Mouse (Mus musculus) ES-E14 (cell line): ENCODE results near the gene Fam83e. TPM values are rescaled to one million over a fixed set of nuclear protein-coding genes. Genes with fewer than 3 reads are reported as not detected.
A peak's percentile ranks its signal among the peaks of the same experiment; 100 is the strongest.

ENCODE experiments used
- DNase-seq: peaks from one replicate; pipeline ENCODE4 v3.0.0-alpha.2; 2013; ENCODE audit warnings: low read depth, low spot score
- H3K27ac ChIP-seq: 2 replicates; pipeline ENCODE4 v1.5.1; 2012; ENCODE audit warnings: low read depth, mild to moderate bottlenecking, low read length, moderate library complexity, mixed read lengths; ENCODE audit not compliant: poor library complexity, insufficient read depth, severe bottlenecking
- H3K36me3 ChIP-seq: 2 replicates; pipeline ENCODE4 v1.6.1; 2012; ENCODE audit warnings: mild to moderate bottlenecking, low read length, moderate library complexity, mixed read lengths; ENCODE audit not compliant: control insufficient read depth, poor library complexity, insufficient read depth, severe bottlenecking
- H3K4me1 ChIP-seq, 2 experiments: fragments of 150-350 bp in 1 of 2; sonication (generic) in 1 of 2; 2 replicates each; pipeline ENCODE4 v1.6.1; 2012; ENCODE audit warnings: low read length in 2 of 2, mild to moderate bottlenecking in 1 of 2, mixed read lengths in 1 of 2; ENCODE audit not compliant: control insufficient read depth in 2 of 2, insufficient read depth in 2 of 2, poor library complexity in 1 of 2
- H3K4me3 ChIP-seq, 2 experiments: fragments of 150-350 bp in 1 of 2; sonication (generic) in 1 of 2; 2 replicates each; pipeline ENCODE4 v1.5.1; 2012; ENCODE audit warnings: low read length in 2 of 2, low read depth in 1 of 2, mild to moderate bottlenecking in 1 of 2, mixed read lengths in 1 of 2; ENCODE audit not compliant: insufficient read depth in 1 of 2, poor library complexity in 1 of 2, severe bottlenecking in 1 of 2
- H3K9ac ChIP-seq: 2 replicates; pipeline ENCODE4 v1.6.1; 2012; ENCODE audit warnings: low read depth, mild to moderate bottlenecking, low read length, mixed read lengths; ENCODE audit not compliant: poor library complexity, insufficient read depth, severe bottlenecking
- H3K9me3 ChIP-seq: fragments of 150-350 bp; sonication (generic); 2 replicates; pipeline ENCODE4 v1.6.1; 2012; ENCODE audit warnings: low read depth, mild to moderate bottlenecking, low read length; ENCODE audit not compliant: control insufficient read depth, insufficient read depth
- CHD2 ChIP-seq: IDR thresholded peaks from 2 replicates; pipeline ENCODE4 v1.6.1; 2014; ENCODE audit warnings: mild to moderate bottlenecking, low read depth, low read length, inconsistent platforms
- HCFC1 ChIP-seq: IDR thresholded peaks from 2 replicates; pipeline ENCODE4 v1.6.1; 2012; ENCODE audit warnings: low read length, inconsistent platforms, borderline replicate concordance; ENCODE audit not compliant: insufficient read depth
- MAFK ChIP-seq: IDR thresholded peaks from 2 replicates; pipeline ENCODE4 v1.6.1; 2014; ENCODE audit warnings: mild to moderate bottlenecking, low read depth, low read length, inconsistent platforms; ENCODE audit not compliant: insufficient read depth
- ZC3H11A ChIP-seq: IDR thresholded peaks from 2 replicates; pipeline ENCODE4 v1.6.1; 2012; ENCODE audit warnings: low read depth, mild to moderate bottlenecking, inconsistent platforms, low read length, borderline replicate concordance
- ZNF384 ChIP-seq: IDR thresholded peaks from 2 replicates; pipeline ENCODE4 v1.6.1; 2012; ENCODE audit warnings: low read depth, low read length, inconsistent platforms
- in situ Hi-C, 2 experiments: fragments of 600-800 bp; cut with MboI; formaldehyde crosslinking; loops; one replicate each; pipeline ENCODE4 v1.15.1; 2025; ENCODE audit warnings: low sequenced_read_pairs in 2 of 2, inconsistent platforms in 1 of 2; ENCODE audit not compliant: unreplicated experiment in 2 of 2
- total RNA-seq: library from RNA; depleted of rRNA; stranded (reverse); fragments of 300-350 nt; gene quantifications from 2 replicates; pipeline ENCODE4 v1.2.3, GENCODE M21; 2012; rRNA removed

Fam83e gene
- 6.1 and 6.6 TPM in 2 replicates for total RNA-seq

DNA sequence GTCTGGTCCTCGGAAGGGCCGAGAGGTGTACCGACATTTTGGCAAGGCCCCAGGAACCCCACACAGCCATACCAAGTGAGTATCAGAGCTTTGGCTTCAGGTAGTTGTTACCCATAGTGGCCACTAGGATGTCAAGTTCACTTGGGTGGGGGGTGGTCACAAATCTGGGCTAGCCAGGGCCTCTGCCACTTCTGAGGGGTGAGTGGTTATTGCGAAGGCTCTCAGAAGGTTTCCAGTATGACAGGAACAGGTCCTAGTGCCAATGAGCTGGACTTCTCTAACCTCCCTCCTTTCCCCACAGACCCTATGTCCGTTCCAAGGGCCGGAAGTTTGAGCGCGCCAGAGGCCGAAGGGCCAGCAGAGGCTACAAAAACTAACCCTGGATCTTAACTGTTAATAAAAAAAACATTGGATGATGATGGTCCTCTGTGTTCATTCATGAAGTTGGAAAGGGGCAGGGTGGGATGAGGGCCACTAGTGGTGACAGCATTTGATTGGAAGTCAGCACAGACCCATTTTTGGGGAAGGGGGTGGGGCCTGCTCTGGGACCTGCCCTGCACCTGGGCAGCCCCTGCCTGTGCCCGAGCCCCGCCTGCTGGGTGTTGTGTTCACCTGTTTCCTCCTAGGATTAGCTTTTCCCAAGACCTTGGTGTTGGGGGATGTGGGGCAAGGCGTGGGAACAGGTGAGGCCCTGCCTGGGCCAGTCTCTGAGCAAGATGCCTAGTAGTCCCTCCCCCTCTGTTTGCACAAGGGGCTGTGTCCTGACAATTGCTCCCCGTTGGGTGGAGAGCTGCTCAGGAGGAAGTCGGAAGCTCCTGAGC lies at the start of gene Fam83e:
Gene Fam83e (plus strand): TSS at position 800 of the 821 bp plus-strand sequence.
- peaks cover 0 to 10% of the 10 kb centered on the region in 2 experiments; a peak in 1 of 4 replicates for H3K4me1 ChIP-seq
- peaks cover 64% of the 10 kb centered on the region for H3K36me3 ChIP-seq
- in situ Hi-C loops: no loop called here
- H3K9ac ChIP-seq: peak within 1 kb of the TSS; percentile 98
- H3K9me3 ChIP-seq: no peaks in the 10 kb centered on the region
- H3K27ac ChIP-seq: no peak within 1 kb of the TSS
- H3K4me3 ChIP-seq: peak within 1 kb of the TSS; percentile 88 to 93; a peak in 2 of 4 replicates
- no peak for DNase-seq
- TF ChIP-seq CHD2 (peak; percentile 52; the same call in 1 of the 2 replicates), MAFK (no peak)

DNA sequence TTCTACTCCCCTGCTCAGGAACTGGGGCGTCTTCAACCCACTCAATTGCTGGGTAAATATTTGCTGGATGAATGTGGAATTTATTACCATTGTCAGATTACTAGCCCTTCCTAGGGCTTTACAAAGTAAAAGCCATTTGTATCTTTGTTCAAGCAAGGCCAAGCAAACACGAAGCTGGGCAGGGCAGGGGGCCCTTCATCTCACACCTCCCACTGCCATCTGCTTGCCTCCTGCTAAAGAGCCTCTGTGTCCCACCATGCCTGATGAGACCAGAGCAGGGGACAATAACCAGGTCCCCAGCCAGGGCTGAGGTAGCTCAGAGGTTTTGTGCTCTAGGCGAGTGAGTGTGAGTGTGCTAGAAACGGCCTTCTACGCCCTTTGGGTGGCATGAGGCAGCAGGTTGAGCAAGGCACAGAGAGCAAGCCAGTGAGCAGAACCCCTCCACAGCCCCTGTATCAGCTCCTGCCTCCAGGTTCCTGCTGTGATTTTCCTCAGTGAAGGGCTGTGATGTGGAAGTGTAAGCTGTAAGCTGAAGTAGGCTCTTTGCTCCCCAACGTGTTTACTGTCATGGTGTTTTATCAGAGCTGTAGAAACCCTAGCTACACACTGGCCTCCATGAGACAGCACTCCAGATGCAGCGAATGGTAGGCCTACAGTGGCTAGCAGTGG lies 43.3 kb upstream of the Fam83e start:
- TF ChIP-seq CHD2 (no peak), ZC3H11A (no peak)
- in situ Hi-C loops: no loop called here
- Histone ChIP-seq H3K9ac (no peak overlapping the region), H3K36me3 (peaks cover 3% of the 10 kb centered on the region; the same call in 1 of the 2 replicates), H3K4me3 (no peak overlapping the region), H3K9me3 (no peaks in the 10 kb centered on the region), H3K27ac (no peak overlapping the region), H3K4me1 (peaks cover 0 to 9% of the 10 kb centered on the region in 2 experiments; a peak in 1 of 4 replicates)
- DNase-seq: no peak

DNA sequence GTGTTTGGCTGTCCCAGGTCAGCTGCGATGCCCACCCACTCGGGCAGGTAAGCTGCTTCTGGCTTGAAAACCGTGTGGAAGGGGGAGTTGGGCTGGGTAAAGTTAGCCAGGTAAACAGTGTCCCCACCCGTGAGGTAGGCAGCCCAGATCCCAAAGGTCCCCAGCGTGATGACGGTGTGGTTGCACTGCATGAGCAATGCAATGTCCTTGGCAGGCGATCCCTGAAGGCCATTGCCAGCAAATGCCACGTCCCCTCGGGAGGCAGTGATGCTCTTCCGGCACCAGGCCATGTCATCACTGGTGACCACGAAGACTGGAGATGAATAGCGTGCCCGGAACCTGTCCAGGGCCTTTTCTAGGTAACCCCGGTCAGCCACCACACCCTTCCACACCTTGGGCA lies 42.5 kb upstream of the Fam83e start:
- in situ Hi-C loops: no loop called here
- TF ChIP-seq MAFK: no peak
- TF ChIP-seq CHD2: no peak
- TF ChIP-seq ZC3H11A: no peak
- no peak for TF ChIP-seq HCFC1
- no peak for TF ChIP-seq ZNF384
- no peak overlapping the region for H3K9ac ChIP-seq
- peaks cover 3% of the 10 kb centered on the region; the same call in 1 of the 2 replicates for H3K36me3 ChIP-seq
- H3K9me3 ChIP-seq: no peaks in the 10 kb centered on the region
- no peak overlapping the region for H3K27ac ChIP-seq
- no peak overlapping the region for H3K4me3 ChIP-seq
- peaks cover 0 to 9% of the 10 kb centered on the region in 2 experiments; a peak in 1 of 4 replicates for H3K4me1 ChIP-seq
- DNase-seq: no peak

GRCm38 (mm10) chr7:45679966-45680621 lies 40.9 kb upstream of the Fam83e start:
- Histone ChIP-seq H3K9ac (no peak overlapping the region), H3K4me3 (no peak overlapping the region), H3K9me3 (no peaks in the 10 kb centered on the region), H3K36me3 (peaks cover 3% of the 10 kb centered on the region; the same call in 1 of the 2 replicates), H3K4me1 (peaks cover 0 to 9% of the 10 kb centered on the region in 2 experiments; a peak in 1 of 4 replicates), H3K27ac (no peak overlapping the region)
- in situ Hi-C loops: no loop called here
- no peak for TF ChIP-seq ZNF384
- no peak for TF ChIP-seq CHD2
- TF ChIP-seq ZC3H11A: no peak
- no peak for DNase-seq
